Mouse (Mus musculus) left cerebral cortex, adult 18-20 months (tissue): ENCODE results near the gene Lcn2. TPM values are rescaled to one million over a fixed set of nuclear protein-coding genes. Genes with fewer than 3 reads are reported as not detected.
"Not testable (repeated sequence)": the region's sequence is repeated elsewhere in the genome, so short reads cannot be mapped to it uniquely, and the experiment has no call there.

ENCODE experiments used
- DNase-seq, 2 experiments: peaks; one replicate each; pipeline ENCODE4 v3.0.0; 2021 to 2022; ENCODE audit warnings: low spot score in 2 of 2, mixed read lengths in 1 of 2
- total RNA-seq, 2 experiments: library from RNA; stranded (reverse); gene quantifications; 2 replicates each; pipeline ENCODE4 v1.2.3; 2021

Gene Lcn2
- total RNA-seq, 2 experiments from 2014 or later, result 0.77 to 0.84 TPM

DNA sequence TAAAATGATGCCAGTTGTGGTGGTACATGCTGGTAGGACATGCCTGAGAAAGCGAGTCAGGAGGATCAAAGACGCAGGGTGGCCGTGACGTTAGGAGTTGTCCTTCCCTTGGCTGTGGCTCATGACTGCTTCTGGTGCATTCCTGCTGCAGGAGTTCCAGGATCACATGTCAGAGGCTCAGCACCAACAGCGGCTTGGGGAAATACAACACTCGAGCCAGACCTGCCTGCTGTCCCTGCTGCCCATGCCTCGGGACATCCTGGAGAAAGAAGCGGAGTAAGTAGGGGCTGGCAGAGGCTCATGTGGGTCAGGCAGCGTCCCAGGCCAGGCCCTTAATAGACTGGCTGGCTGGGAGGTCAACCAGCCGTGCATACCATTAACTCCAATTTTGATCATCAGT is 13.9 kb downstream of the Lcn2 start:
- no peak for DNase-seq

DNA sequence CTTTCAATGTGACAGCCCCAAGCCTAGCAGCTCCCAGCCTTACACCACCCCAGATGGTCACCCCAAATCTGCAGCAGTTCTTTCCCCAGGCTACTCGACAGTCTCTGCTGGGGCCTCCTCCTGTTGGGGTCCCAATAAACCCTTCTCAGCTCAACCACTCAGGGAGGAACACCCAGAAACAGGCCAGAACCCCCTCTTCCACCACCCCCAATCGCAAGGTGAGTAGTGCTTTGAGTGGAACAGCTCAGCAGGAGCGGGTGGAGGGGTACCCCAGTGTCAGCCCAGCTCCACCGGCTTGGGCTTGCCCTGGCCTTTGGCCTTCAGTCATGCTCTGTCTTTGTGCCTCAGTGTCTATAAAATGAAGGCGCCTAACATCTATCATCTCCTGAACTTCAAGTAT is 20.7 kb downstream of the Lcn2 start:
- no peak for DNase-seq

DNA sequence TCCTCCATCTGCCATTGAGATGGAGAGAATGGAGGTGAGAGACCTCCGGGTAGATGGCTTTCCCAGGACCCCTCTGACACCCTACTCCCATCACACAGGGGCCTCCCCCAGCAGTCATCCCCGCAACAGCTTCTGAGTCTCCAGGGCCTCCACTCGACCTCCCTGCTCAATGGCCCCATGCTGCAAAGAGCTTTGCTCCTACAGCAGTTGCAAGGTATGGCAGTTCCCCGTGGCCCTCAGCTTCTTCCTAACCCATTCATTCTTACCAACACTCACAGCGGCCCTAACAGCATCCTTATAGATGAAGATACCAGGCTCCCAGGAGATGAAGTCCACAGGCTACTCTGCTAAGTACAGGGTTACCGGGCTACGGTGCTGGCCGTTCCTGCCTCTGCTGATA is 23.9 kb downstream of the Lcn2 start:
- no peak for DNase-seq

DNA sequence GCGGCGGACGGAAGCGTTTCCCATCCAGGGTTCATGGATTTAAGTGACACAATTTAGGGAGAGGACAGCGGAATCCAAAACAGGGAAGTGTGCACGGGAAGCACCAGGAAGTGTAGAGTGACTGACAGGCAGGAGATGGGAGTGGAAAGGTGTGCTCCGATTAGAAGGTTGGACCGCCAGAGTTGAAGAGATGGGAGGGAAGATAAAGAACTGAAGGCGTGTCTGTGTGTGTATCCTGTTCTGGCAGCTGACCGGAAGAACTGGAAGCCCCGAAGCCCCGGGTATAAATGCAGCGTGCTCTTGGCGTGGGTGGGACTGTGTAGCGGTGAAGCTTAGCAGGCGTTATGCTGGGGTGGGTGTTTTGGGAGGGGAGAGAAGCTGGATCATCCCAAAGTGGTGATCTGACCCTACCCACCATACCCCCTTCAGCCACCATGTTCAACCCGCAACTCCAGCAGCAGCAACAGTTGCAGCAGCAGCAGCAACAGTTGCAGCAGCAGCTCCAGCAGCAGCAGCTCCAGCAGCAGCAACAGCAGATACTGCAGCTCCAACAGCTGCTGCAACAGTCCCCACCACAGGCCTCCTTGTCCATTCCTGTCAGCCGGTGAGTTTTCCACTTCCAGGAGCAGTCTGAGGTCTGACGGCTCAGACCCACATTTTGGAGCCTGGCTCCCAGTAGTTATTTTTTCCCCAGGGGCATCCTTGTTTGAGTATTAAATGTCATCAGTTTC is 24.5 kb downstream of the Lcn2 start:
- no peak for DNase-seq

DNA sequence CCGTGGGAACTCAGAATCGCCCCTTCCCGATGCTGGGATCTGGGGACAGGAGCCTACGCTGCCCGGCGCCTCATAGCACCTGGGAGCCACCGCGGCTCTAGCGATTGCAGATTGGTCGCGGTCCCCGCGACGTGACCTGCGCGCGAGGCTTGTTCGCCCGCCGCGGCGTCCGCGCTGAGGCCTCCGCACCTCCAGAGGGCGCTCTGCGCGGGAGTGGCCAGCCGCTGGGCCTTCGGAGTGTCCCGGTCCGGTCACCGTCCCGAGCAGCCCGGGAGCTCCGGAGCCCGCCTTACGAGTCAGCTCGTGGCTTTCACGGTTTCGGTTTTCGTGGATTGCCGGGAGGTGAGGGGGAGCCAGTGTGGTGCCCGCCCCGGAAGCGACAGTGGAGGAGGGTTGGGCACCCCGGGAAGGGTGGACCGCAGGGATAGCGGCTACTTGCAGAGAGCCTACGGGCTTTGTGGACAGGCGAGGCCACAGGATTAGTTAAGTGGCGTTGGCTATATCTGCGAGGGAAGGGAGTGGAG is 25.2 kb downstream of the Lcn2 start:
- peak; percentile 92 for DNase-seq

DNA sequence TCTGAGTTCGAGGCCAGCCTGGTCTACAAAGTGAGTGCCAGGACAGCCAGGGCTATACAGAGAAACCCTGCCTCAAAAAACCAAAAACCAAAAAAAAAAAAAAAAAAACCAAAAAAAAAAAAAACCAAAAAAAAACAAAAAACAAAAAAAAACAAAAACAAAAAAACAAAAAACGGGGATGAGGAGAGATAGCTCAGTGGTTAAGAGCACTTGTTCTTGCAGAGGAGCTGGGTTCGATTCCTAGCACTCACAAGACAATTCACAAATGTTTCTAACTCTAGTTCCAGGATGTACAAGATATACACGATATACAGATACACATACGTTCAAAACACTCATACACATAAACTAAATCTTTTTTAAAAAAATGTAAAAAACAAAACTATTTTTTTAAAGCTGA is 25.8 kb downstream of the Lcn2 start:
- not testable (repeated sequence) for DNase-seq

DNA sequence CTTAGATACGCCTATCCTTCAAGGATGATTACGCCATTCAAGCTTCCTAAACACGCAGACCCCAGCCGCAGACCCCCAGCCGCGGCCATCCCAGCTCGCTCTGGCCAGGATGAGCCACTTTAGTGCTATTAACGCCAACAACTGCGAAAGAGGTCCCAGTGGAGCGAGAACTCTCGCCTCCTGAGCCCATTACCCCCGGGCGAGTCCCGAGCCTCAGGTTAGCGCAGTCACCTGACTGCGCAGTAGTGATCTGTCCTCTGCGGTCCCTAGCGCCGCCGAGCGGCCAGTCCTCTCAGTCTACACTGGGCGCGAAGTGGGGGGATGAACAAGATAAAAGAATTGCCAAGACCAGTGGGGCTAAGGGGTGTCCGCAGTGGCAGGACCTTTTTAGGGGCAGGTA is 26.6 kb downstream of the Lcn2 start:
- DNase-seq, result peak; percentile 80 to 81

DNA sequence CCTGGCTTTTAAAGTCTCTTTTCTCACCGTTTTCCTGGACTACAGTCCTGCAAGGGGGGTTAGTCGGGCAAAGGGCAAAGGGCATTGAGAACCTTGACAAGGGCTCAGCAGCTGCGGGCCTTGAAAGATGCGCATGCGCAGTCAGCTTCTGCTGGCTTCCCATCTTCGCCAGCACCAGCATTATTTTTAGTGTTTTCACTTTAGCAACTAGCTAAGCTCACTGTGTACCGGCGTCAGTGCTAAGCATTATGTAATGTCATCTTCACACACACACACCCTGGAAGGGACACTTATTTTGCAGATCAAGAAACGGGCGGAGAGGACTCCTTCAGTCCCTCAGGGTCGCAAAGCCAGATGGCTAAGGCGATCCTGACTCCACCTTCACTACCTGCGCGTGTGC is 27.3 kb downstream of the Lcn2 start:
- DNase-seq, result peak; percentile 84 to 88

DNA sequence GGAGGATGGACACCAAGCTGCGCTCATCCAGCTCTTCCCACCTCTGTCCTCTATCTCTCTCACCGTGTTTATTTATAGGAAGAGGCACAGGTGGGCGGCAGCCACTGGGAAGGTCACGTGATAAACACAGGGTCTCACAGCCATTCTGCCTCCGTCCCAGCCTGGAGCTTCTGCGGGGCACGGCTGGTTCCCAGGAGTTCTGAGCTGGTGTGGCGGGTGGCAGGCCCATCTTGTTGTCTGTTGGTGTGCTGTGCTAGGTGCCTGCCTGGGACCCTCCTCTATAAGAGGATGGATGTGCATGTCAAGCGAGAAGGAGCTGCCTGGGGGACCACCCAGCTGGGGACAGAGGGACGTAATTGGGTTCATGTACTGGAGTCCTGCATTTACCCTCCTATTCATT is 29.7 kb downstream of the Lcn2 start:
- no peak for DNase-seq

DNA sequence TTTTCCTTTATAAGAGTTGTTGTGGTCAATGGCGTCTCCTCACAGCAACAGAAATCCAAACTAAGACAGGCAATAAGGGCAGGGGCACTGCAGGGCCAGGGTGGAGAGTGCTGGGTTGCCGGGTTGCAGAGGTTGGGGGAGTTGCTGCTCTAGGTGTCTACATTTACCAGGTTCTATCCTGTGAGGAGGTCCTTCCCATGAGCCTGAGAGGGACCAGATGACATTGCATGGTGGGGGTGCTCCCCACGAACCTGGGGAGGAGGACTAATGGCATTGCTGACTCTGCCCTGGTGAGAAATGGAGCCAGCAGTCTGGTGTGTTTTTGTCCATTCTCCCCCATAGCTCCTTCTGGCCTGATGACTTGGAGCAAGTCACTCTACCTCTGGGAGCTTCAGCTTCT is 30.3 kb downstream of the Lcn2 start:
- no peak for DNase-seq

DNA sequence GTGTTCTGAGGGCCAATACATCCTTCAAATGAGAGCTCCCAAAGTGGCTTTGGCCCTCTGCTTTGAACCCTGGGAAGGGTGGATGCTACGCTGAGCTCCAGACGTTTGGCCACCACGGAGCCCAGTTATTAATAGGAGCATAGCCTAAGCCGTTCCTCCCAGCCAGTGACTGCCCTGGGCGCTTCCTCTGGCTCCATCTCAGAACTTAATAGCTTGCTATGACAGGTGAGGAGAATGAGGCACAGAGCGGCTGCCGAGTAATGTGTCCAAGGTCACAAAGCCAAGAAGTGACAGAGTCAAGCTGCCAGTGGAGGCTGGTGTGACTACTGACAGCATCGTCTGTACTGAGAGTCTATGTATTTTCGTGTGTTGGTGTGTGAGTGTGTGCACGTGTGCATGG is 31.8 kb downstream of the Lcn2 start:
- no peak for DNase-seq

DNA sequence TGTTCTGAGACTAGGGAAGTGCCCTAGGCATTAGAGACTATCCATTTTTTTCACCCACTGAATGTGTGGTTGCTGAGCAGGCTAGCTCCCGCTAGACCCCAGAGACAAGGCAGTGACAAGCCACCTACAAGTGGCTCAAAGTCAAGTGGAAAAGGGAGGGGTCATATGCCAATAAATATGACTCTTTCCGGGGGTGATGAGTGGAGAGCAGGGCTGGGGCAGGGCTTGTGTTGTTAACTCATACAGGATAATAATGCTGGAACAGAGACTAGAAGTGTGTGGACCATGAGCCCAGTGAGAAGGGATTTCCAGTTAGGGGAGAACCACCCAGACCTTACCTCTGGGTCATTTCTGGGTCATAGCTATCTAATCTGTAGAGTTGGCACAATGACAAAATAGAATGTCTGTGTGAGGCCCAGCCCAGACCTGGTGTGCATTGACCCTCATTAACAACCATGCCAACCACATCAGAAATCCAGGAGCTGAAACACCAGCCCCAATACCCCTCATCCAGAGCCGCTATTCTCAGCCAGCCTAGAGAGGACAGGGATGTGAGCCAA is 33.6 kb downstream of the Lcn2 start:
- no peak for DNase-seq

DNA sequence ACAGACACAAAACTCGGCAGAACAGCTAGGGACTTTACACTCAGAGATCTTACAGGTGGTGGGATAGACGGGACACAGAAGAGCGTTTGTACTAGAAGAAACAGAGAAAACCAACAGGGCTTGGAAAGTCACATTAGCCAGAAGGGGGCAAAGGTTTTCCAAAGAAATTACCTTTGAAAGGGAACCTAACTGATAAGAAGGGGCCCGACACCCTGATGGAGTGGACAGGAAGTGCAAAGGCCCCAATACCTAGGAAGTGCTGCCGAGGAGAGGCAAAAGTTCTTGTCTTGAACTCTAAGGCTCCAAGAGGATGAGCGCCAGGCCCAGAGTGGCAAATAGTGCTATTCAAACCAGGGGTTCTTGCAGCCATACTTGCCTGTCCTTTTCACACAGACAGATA is 34.2 kb downstream of the Lcn2 start:
- no peak for DNase-seq

DNA sequence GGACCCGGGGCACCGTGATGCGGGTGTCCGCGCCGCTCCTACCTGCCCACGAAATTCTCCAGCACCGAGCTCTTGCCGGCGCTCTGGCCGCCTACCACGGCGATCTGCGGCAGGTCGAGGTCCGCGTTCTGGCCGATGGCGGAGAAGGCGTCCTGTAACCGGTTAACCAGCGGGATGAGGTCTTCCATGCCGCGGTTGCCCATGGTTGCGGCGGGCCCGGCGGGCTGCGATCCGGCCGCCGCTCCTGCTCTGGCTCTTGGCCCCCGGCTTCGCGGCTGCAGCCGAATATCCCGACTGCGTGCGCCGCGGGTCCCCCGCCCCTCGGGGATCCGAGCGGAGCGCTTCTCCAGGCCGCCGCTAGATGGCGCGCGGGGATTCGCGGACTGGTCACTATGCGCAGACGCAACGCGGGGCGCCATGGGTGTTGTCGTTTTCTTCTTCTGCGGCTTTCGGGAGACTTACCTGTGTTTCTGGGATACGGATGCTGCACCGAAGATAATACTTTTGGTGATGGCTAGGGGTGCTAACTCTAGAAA is 35.0 kb downstream of the Lcn2 start, which contains the start of gene Dnm1:
Dnm1 (minus strand) TSS at position 332 of the 536 bp plus-strand sequence.
- peak; percentile 93 to 95 for DNase-seq

DNA sequence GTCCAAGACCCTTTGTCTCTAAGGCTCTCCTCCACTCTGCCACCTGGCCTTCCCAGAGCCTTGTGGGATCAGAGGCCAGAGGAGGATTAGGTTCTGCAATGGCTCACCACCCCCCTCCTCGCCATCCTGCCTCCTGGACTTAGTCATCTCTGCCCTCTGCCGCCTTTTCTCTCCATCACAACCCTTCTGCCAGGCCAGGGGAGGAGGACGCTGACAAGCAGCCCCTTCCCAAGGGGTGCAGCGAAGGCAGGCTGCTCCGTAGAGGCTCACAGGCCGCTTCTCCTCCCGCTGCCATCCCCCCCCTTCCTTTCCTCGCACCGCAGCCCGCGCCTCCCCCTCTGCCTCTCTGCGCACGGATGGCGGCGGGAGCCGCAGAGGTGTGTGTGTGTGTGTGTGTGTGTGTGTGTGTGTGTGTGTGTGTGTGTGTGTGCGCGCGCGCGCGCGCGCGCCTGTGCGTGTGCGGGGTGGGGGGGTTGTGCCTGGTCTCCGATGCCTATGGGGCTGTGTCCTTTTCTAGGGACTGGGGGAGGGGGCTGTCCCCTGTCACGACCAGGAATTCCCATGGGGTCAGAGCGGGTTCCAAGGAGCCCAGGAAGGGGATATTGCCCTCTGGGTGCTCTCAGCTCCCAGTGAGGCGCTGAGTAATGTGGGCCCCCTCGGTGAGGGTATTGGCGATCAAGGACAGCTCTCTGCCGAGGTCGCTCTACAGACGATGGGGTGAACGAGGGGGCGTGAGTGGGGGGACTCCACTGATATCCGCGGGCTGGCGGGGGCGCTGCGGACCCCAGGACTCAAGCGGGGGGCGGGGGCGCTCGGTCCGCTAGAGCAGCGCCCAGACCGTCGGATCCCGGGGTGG is 35.7 kb downstream of the Lcn2 start, which contains the start of gene Ciz1:
Ciz1 (plus strand) TSS at position 177 of the 856 bp plus-strand sequence.
- peak; percentile 59 to 69 for DNase-seq

DNA sequence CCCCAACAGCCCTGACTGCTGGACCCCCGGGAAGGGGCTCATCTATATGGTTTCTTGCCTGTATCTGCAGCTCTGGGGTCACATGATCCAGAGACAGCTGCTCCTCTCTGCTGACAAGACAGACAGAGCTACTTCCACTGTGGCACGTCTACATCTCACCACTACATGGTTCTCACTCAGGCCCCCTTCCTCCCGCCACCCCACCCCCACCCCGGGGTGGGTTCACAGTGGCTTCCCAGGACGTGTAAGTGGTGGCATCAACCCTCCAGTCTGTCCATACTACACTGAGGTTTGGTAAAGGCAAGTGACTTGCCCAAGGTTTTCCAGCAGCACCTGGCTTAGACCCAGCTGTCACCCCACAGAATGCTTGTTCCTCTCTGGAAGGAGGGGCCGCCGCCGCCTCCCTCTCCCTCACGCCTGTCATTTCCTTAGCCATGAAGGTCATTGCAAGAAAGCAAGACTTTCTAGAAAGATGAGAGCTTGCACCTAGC is 36.5 kb downstream of the Lcn2 start:
- peak in 1 of 2 experiments; percentile 57 for DNase-seq

DNA sequence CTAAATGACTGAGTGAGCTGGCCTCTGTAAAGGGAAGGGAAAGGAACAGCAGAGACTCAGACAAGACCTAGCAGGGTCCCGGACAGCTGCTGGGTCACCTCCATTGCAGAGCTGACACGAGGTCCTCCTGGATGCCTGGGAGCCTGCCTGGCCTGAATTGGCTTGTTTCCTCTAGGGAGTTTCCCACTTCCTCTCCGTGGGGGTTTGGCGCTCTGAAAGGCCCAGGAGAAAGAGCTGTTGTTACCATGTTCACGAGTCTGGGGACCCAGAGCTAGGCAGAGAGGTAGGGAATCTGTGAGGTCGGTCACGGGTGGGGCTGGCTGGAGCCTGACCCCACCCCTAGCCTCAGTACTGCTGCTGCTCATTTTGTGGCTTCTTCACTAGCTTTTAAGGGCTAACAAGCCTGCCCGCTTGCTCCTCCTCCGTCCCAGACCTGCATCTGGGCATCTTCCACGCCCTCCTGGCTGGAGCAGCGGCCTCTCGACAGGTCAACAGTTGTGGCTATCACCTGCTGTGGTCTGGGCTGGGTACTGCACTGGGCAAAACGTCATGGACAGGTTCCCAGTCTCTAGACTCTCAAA is 37.5 kb downstream of the Lcn2 start:
- no peak for DNase-seq

DNA sequence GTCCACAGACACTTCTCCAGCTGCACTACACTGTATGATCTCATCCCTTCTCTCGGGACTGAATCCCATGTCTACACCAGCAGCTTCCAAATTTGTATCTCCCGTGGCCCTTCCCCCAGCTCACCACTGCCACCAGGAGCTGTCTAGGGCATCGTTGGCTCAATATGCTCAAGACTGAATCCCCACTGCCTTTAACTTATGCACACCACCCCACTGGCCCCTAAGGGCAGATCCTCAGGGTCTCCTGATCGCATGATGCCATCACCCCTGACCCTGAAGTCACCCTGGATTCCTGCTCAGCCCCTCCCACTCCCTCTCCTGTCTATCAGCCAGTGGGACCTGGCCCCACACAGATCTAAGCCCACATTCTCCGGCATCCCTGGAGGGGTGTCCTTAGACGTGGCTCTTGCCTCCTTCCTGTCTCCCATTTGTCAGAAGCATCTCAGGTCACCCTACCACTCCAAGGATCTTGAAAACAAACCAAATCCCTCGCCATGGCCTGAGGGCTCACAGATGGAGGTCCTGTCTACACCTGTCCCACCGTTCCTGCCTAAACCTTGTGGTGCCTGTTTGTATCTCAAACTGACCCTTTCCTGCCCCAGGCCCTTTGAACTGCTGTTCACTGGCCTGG is 38.3 kb downstream of the Lcn2 start:
- DNase-seq, result peak; percentile 61 to 74

DNA sequence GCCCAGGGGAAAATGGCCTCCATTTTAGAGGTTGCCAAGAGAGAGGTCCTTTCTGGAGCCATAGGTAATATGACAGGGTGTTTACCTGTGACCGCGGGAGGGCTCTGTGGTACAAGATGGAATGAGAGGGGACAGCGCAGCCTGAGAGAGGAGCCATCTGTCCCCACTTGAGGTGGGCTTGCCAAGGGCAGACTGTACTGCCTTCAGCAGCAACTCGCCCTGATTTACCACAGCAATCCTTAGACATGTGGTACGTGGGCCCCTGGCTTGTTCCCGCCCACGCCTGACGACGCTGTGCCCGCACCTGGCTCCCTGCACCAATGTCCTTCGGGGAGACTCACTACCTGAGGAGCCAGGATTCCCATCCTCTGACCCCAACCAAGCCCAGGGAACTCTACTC is 39.7 kb downstream of the Lcn2 start:
- DNase-seq, result peak; percentile 72 to 78

DNA sequence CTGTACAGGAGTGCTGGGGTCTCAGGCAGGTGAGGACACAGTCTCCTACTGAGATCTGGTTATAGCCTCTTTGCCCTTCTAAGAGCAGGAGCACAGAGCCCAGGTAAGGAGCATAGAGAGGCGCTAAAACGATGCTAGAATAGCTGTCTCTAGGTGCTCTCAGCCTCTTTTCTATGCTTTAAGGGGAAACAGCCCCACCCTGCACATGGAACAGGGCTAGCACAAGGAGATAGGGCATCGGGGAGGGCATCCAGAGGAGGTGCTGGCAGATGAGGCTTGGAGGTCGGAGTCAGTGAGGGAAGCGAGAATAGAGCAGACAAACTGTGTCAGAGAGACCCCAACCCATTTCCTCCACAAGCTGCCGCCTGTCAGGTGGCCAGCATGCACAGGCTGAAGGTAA is 41.0 kb downstream of the Lcn2 start:
- DNase-seq, result no peak
